20 mouse cellular contexts compared by ENCODE assay signal in genomic region chr13:24546801-24547459, GRCm38 (mm10). TPM values are rescaled to one million over a fixed set of nuclear protein-coding genes. Genes with fewer than 3 reads are reported as not detected.
A peak's percentile ranks its signal among the peaks of the same experiment; 100 is the strongest.
DNase-seq lines count a peak whose midpoint lies in the region; ATAC-seq and TF ChIP-seq lines count a peak whose summit lies in the region.
"Had no signal": no experiment of that assay in that cellular context is flagged by ENCODE, and none has a peak within 500 bp of the region (broad histone marks: within the 10 kb centered on the region; RNA-seq: fewer than 3 reads in every experiment).

No protein-coding gene starts in this region.

- H3K4me1 ChIP-seq in liver, postnatal 0 days (ENCODE audit: insufficient read depth), result peaks cover 16% of the 10 kb centered on the region; the same call in 1 of the 2 replicates
- peaks cover 57% of the 10 kb centered on the region for H3K4me1 ChIP-seq in liver, embryonic 12.5 days
- H3K4me1 ChIP-seq in stomach, postnatal 0 days (replicated peaks; ENCODE audit: control insufficient read depth, insufficient read depth), result no peaks in the 10 kb centered on the region

- ATAC-seq in liver, postnatal 0 days, result no peak
- ATAC-seq in liver, embryonic 12.5 days, result no peak
- peak; percentile 87 for ATAC-seq in activated CD4-positive, CD25-positive, alpha-beta regulatory T cell, adult 4 months
- no peak for ATAC-seq in stomach, postnatal 0 days (ENCODE audit: low FRiP score, low TSS enrichment)
- ATAC-seq: forebrain, postnatal 0 days had no signal

- H3K4me2 ChIP-seq in liver, postnatal 0 days (ENCODE audit: low read depth, low read length), result no peak overlapping the region
- no peak overlapping the region for H3K4me2 ChIP-seq in liver, embryonic 12.5 days
- no peak overlapping the region for H3K4me2 ChIP-seq in stomach, postnatal 0 days (replicated peaks; ENCODE audit: low read depth)
- H3K4me2 ChIP-seq: embryonic facial prominence, embryonic 12.5 days; liver, embryonic 15.5 days; neural tube, embryonic 15.5 days had no signal

- no peak for DNase-seq in liver, postnatal 0 days
- DNase-seq in naive thymus-derived CD4-positive, alpha-beta T cell, adult 2 months (ENCODE audit: low read depth), result peak; percentile 94
- peak; percentile 27 to 45 for DNase-seq in thymus, postnatal 36 days
- no peak for DNase-seq in gastrocnemius, adult 2 months
- no peak for DNase-seq in stomach, postnatal 0 days (ENCODE audit: low spot score)
- DNase-seq: adrenal gland, postnatal 10 days; cerebellum, adult 11-12 months; forebrain, postnatal 0 days; layer of hippocampus, postnatal 36 days; left cerebral cortex, postnatal 4 days; lung, postnatal 36 days; retina, postnatal 1 day; right cerebral cortex, postnatal 4 days had no signal

- no peak overlapping the region for H3K27ac ChIP-seq in liver, postnatal 0 days (ENCODE audit: low read depth)
- H3K27ac ChIP-seq in liver, embryonic 12.5 days, result no peak overlapping the region
- H3K27ac ChIP-seq in gastrocnemius, adult 2 months, result no peak overlapping the region
- H3K27ac ChIP-seq in stomach, postnatal 0 days (replicated peaks), result no peak overlapping the region
- H3K27ac ChIP-seq: embryonic facial prominence, embryonic 12.5 days; hindbrain, embryonic 10.5 days; liver, embryonic 15.5 days; midbrain, embryonic 10.5 days; neural tube, embryonic 15.5 days had no signal

- H3K36me3 ChIP-seq in liver, postnatal 0 days (replicated peaks; ENCODE audit: insufficient read depth, low read length), result no peaks in the 10 kb centered on the region
- no peaks in the 10 kb centered on the region for H3K36me3 ChIP-seq in liver, embryonic 12.5 days
- no peaks in the 10 kb centered on the region for H3K36me3 ChIP-seq in stomach, postnatal 0 days (ENCODE audit: control insufficient read depth, insufficient read depth, low read length)
- H3K36me3 ChIP-seq: embryonic facial prominence, embryonic 12.5 days; hindbrain, embryonic 10.5 days; liver, embryonic 15.5 days; midbrain, embryonic 10.5 days; neural tube, embryonic 15.5 days had no signal

- no peak overlapping the region for H3K4me3 ChIP-seq in liver, postnatal 0 days (ENCODE audit: low read depth, low read length)
- no peak overlapping the region for H3K4me3 ChIP-seq in liver, embryonic 12.5 days
- H3K4me3 ChIP-seq in gastrocnemius, adult 2 months, result no peak overlapping the region
- H3K4me3 ChIP-seq in stomach, postnatal 0 days (ENCODE audit: low read depth, low read length), result no peak overlapping the region
- H3K4me3 ChIP-seq: embryonic facial prominence, embryonic 12.5 days; hindbrain, embryonic 10.5 days; liver, embryonic 15.5 days; midbrain, embryonic 10.5 days; neural tube, embryonic 15.5 days had no signal

- no peaks in the 10 kb centered on the region for H3K27me3 ChIP-seq in liver, postnatal 0 days (ENCODE audit: insufficient read depth, low read length)
- H3K27me3 ChIP-seq in liver, embryonic 12.5 days (replicated peaks), result no peaks in the 10 kb centered on the region
- H3K27me3 ChIP-seq in stomach, postnatal 0 days (ENCODE audit: control insufficient read depth, insufficient read depth, low read length), result no peaks in the 10 kb centered on the region
- H3K27me3 ChIP-seq: embryonic facial prominence, embryonic 12.5 days; liver, embryonic 15.5 days; neural tube, embryonic 15.5 days had no signal

- intact Hi-C loops in gastrocnemius, adult 2 months (cut with DNase I), result no loop called here

- TF ChIP-seq EP300 in liver, postnatal 0 days (IDR thresholded peaks at IDR 0.05; ENCODE audit: low read depth), result peak; percentile 25; the same call in 1 of the 2 replicates
- no peak for TF ChIP-seq EP300 in stomach, postnatal 0 days (optimal IDR thresholded peaks at IDR 0.05)

- no peaks in the 10 kb centered on the region for H3K9me3 ChIP-seq in liver, postnatal 0 days (ENCODE audit: low read length)
- no peaks in the 10 kb centered on the region for H3K9me3 ChIP-seq in liver, embryonic 12.5 days (replicated peaks)
- H3K9me3 ChIP-seq in stomach, postnatal 0 days (ENCODE audit: control insufficient read depth, low read length), result no peaks in the 10 kb centered on the region
- H3K9me3 ChIP-seq: embryonic facial prominence, embryonic 12.5 days; hindbrain, embryonic 10.5 days; liver, embryonic 15.5 days; midbrain, embryonic 10.5 days; neural tube, embryonic 15.5 days had no signal

- no peak overlapping the region for H3K9ac ChIP-seq in liver, postnatal 0 days (replicated peaks)
- no peak overlapping the region for H3K9ac ChIP-seq in liver, embryonic 12.5 days
- H3K9ac ChIP-seq in stomach, postnatal 0 days (ENCODE audit: low read length), result no peak overlapping the region
- H3K9ac ChIP-seq: embryonic facial prominence, embryonic 12.5 days; forebrain, postnatal 0 days; liver, embryonic 15.5 days; neural tube, embryonic 15.5 days had no signal

- 77% methylated on average over 12 of the region's 12 CpGs for WGBS in liver, postnatal 0 days (ENCODE audit: insufficient replicate concordance)
- WGBS in liver, embryonic 12.5 days (ENCODE audit: insufficient replicate concordance), result 78% methylated on average over 12 of the region's 12 CpGs
- 81% methylated on average over 12 of the region's 12 CpGs for WGBS in stomach, postnatal 0 days

- no peak for TF ChIP-seq CTCF in liver, postnatal 0 days (IDR thresholded peaks at IDR 0.05; ENCODE audit: low read depth)
- no peak for TF ChIP-seq CTCF in gastrocnemius, adult 2 months (IDR thresholded peaks at IDR 0.05)
- TF ChIP-seq CTCF in stomach, postnatal 0 days (IDR thresholded peaks at IDR 0.05; ENCODE audit: low read depth), result no peak

RNA-seq across cellular contexts. Expression of gene Ripor2, which starts 35.1 kb away (rescaled TPM):
- 3.7 and 3.8 TPM in 2 replicates for polyA plus RNA-seq in liver, postnatal 0 days (2015; fragmentation: Nextera tagmentation; extraction: Ambion mirVana)
- polyA plus RNA-seq in liver, embryonic 12.5 days (2016; fragmentation: Nextera tagmentation; extraction: Ambion mirVana), result 6.6 and 8.3 TPM in 2 replicates
- 100 to 1,000 TPM; 210 to 273 TPM for polyA plus RNA-seq in activated CD4-positive, CD25-positive, alpha-beta regulatory T cell, adult 4 months (2017; shearing (Covaris generic))
- 1 to 10 TPM; 3.7 to 6.1 TPM for total RNA-seq in gastrocnemius, adult 2 months (2021)
- 1.6 and 1.8 TPM in 2 replicates for polyA plus RNA-seq in stomach, postnatal 0 days (2015; fragmentation: Nextera tagmentation; extraction: Ambion mirVana)

Comparison
In these comparisons a context has a peak if more than half of its experiments do, and no peak if none do; other contexts are left out.
1. DNase-seq: peak in naive thymus-derived CD4-positive, alpha-beta T cell, adult 2 months (single experiment) and thymus, postnatal 36 days (2 of 2); none in liver, postnatal 0 days (single experiment), gastrocnemius, adult 2 months (single experiment) and stomach, postnatal 0 days (single experiment).
2. RNA of gene Ripor2, which starts 35.1 kb away (polyA plus RNA-seq): 210 to 273 TPM in activated CD4-positive, CD25-positive, alpha-beta regulatory T cell, adult 4 months; 6.6 to 8.3 TPM in liver, embryonic 12.5 days, 3.7 to 3.8 TPM in liver, postnatal 0 days and 1.6 to 1.8 TPM in stomach, postnatal 0 days; every median in the first group is over 10 times any median in the second.